Mouse (Mus musculus) T-cell, adult 2 months (primary cell): ENCODE data around the gene Tcl1b5.
"Not testable (repeated sequence)": the region's sequence is repeated elsewhere in the genome, so short reads cannot be mapped to it uniquely, and the experiment has no call there.

Source experiments
- DNase-seq: peaks from one replicate; pipeline ENCODE4 v3.0.0; 2022; ENCODE audit warnings: low spot score

Tcl1b5 gene

DNA sequence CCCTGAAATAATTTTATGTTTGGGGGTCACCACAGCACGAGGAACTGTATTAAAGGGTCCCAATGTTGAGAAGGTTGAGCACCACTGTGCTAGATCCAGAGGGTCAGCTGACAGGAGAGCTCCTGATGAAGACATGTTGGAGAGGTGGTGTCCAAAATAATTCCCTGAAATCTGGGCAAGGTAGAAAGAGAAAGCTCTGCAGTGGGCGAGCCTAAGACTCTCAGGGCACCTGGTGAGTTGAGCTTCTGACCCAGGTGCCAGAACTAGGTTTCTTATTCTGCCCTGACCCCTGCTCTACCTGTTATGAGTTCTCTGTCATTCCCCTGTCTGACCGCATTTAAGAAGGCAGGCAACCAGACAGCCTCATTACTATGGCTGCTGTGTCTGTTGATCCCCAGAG, at the start of gene Tcl1b5:
Gene Tcl1b5 (plus strand): TSS at position 301 of the 400 bp plus-strand sequence.
- DNase-seq: not testable (repeated sequence)

GRCm38 (mm10) chr12:105126516-105126915, 49.6 kb upstream of the Tcl1b5 start:
- no peak for DNase-seq

- no peak for DNase-seq
These were observed 48.5 kb upstream of the Tcl1b5 start for GRCm38 (mm10) chr12:105127607-105128006.

DNA sequence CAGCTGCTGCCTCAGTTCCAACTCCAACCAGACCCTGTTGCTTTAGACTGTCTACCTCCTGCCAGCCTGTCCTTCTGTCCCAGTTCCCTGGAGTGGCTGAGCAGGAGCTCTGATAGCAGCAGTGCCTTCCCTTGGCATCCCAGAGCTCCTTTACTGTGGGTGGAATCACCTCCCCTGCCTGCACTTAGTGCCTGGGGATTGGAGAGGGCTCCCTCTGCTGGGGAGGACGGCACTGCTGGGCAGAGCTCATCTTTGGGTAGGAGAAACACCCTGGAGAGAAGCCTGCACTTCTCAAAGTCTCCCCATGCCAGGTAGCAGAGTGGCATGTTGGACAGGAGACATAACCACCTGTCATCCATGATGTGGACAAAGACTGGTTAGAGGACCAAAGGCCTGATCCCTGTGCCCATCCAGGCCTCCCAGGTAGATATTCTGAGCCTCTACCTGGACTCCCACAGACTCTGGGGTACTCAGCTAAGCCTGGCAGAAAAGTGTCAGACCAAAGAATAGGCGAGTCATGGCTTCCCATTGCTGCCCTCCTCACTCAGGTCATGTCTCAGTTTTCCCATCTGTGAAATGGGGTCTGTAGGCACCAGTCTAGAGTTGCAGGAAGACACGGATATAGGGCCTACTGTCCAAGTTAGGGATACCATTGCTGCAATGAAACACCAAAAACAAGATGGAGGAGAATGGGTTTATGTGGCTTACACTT, 46.5 kb upstream of the Tcl1b5 start:
- not testable (repeated sequence) for DNase-seq

DNA sequence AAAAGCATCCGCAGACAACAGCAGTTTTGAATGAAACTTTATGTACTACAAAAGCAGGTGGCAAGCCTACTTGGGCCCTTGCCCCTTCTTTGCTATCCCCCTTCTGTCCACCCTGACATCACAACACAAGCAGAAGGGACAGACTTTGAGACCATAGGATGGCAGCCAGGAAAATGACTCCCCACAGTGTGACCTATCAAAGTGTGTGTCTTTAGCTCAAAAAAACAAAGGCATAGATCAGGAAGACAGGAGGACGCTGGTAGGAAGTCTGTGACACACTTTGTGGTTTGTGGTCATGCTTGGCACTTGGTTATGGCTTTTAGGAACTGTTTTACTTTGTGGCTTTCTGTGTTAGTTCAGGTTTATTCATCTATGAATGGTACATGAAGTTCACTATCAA, 42.0 kb upstream of the Tcl1b5 start:
- not testable (repeated sequence) for DNase-seq

DNA sequence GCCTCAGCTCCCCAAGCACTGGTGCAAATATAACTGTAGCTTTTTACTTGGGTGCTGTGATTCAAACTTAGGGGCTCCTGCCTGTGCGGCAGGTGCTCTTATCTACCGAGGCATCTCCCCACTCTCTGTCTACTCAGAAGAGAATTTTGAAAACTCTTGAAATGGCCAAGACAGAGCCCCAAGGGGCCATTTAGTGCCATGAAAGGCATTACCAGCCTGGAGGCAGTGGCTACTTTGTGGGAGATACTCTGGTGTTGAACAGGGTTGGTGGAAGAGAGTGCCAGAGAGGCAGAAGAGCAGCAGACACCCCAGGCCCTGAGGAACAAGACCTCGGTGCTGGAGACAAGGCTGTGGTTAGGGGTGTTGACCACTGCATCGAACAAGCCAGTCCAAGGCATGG, 41.3 kb upstream of the Tcl1b5 start:
- not testable (repeated sequence) for DNase-seq

DNA sequence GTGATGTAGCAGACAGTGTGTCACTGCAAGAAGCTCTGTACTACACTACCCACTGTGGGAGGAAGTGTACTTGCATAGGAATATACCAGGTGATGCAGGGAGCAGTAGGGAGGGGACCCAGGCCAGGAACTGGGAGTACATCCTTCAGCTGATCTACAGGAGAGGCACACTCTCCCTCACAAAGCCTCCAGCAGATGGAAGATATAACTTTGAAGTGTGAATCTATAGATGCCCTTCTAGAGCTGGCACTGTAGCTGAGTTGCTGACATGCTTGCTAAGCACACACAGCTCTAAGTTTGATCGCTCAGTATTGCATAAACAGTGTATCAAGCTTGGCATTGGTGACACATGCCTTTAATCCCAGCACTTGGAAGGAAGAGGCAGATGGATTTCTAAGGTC, 38.4 kb upstream of the Tcl1b5 start:
- not testable (repeated sequence) for DNase-seq

DNA sequence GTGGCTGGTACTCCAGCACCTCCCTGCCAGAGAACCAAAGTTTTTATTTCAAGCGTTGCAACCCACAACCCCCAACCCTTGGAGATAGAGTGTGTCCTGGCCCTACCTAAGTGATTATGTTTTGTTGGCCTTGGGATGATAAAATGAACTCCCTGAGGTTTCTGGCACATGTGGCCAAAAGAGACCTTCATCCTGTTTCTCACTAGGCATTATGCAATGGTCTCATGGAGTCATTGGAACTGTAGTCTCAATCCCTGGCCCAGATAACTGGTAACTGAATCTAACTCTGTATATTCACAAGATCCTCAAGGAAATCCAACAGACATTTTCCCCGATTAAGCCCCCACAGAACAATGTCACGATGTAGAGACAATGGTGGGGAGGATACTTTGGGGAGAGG, 33.0 kb upstream of the Tcl1b5 start:
- DNase-seq: no peak

DNA sequence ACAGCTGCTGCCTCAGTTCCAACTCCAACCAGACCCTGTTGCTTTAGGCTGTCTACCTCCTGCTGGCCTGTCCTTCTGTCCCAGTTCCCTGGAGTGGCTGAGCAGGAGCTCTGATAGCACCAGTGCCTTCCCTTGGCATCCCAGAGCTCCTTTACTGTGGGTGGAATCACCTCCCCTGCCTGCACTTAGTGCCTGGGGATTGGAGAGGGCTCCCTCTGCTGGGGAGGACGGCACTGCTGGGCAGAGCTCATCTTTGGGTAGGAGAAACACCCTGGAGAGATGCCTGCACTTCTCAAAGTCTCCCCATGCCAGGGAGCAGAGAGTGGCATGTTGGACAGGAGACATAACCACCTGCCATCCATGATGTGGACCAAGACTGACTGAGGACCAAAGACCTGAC, 31.2 kb upstream of the Tcl1b5 start:
- DNase-seq: not testable (repeated sequence)

DNA sequence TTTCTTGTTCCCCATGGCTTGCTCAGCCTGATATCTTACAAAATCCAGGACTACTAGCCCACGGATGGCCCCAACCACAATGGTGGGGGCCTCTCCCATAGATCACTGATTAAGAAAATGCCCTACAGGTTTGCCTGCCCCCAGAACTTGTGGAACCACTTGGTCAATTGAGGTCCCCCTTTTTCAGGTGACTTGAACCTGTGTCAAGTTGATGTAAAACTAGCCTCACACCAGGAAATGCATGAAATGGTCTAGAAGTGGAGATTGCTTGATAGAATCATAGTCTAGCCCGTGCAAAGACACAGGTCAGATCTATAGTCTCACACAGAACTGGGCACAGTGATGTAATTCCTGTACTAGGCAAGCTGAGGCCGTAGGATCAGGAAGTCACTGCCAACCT, 30.4 kb upstream of the Tcl1b5 start, which contains the start of gene Tcl1b2:
Gene Tcl1b2 (plus strand): TSS at position 301 of the 400 bp plus-strand sequence.
- no peak for DNase-seq

GRCm38 (mm10) chr12:105155286-105155685, 20.9 kb upstream of the Tcl1b5 start:
- DNase-seq: not testable (repeated sequence)

DNA sequence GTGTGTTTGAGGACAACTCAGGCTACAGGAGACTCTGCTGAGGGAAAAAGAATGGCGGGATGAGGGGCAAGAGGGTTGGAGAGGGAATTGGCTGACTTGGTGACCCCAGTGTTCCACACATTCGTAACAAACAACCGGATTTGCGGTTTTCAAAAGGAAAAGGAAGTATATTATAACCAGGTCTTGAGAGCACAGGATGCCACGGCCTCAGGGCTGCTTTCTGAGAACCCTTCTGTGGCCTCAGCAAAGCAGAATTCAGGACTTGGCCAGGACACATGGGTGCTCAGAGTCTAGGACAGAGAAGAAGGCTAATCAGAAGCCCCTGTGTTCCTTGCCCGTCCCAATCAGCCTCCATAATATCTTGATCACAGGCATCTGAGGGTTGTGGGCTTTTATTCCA, 17.3 kb upstream of the Tcl1b5 start:
- no peak for DNase-seq

- no peak for DNase-seq
These were observed 16.8 kb upstream of the Tcl1b5 start, which contains the start of gene Tcl1b1 for GRCm38 (mm10) chr12:105159390-105159789. TSS of gene Tcl1b1 (plus strand) at chr12:105159690.

GRCm38 (mm10) chr12:105166734-105167133, 9.4 kb upstream of the Tcl1b5 start:
- DNase-seq: no peak

DNA sequence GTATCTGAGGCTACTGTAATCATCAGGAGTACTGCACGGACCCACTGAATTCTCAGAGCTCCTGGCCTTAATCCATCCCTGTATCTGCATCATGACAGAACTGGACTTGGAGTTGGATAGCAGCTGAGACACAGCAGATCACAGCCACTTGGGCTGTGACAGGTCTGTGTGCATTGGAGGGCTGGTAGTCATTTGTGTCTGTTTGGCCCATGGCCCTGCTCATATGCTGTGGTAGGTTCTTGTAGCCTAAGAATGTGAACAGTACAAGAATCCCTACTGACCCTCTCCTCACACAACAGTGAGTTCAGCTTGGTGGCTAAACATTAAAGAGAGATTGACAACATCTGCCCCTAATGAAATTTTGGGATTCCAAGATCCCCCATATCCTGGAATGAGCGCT, 2.8 kb upstream of the Tcl1b5 start:
- DNase-seq: no peak

DNA sequence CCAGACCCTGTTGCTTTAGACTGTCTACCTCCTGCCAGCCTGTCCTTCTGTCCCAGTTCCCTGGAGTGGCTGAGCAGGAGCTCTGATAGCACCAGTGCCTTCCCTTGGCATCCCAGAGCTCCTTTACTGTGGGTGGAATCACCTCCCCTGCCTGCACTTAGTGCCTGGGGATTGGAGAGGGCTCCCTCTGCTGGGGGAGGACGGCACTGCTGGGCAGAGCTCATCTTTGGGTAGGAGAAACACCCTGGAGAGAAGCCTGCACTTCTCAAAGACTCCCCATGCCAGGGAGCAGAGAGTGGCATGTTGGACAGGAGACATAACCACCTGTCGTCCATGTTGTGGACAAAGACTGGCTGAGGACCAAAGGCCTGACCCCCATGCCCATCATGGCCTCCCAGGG, 1.8 kb upstream of the Tcl1b5 start:
- DNase-seq: not testable (repeated sequence)

DNA sequence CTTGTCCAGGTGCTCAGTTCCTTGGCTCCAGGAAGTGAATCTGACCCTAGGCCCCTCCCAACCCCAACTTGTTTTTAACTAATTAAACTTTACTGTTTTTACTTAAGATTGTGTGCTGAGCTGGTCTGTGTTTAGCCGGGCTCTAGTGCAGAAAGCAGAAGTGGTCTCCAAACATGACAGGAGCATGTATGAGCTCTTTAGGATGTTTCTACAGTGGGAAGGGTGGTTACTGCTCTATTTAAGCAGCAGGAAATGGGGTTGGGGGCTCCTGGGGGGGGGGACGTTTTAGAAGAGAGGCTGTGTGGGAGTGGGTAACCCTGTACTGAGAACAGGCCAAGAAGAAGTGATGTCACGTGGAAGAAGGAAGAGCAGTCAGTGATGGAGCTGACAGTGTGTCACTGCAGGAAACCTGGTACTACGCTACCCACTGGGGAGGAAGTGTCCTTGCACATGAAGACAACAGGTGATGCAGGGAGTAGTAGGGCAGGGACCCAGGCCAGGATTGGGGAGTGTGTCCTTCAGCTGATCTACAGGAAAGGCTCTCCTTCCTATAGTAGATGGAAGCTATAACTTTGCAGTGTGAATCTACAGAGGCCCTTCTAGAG, 5.0 kb downstream of the Tcl1b5 start:
- DNase-seq: not testable (repeated sequence)

- not testable (repeated sequence) for DNase-seq
These were observed 12.8 kb downstream of the Tcl1b5 start for GRCm38 (mm10) chr12:105188980-105189379.

GRCm38 (mm10) chr12:105190743-105191142, 14.6 kb downstream of the Tcl1b5 start, which contains the start of gene Tcl1b3:
TSS of gene Tcl1b3 (plus strand) at chr12:105191043.
- not testable (repeated sequence) for DNase-seq

GRCm38 (mm10) chr12:105199684-105200497, 23.7 kb downstream of the Tcl1b5 start:
- not testable (repeated sequence) for DNase-seq

- DNase-seq: not testable (repeated sequence)
These were observed 25.5 kb downstream of the Tcl1b5 start, which contains the start of gene Tcl1b4 for GRCm38 (mm10) chr12:105201657-105202056. TSS of gene Tcl1b4 (plus strand) at chr12:105201957.

DNA sequence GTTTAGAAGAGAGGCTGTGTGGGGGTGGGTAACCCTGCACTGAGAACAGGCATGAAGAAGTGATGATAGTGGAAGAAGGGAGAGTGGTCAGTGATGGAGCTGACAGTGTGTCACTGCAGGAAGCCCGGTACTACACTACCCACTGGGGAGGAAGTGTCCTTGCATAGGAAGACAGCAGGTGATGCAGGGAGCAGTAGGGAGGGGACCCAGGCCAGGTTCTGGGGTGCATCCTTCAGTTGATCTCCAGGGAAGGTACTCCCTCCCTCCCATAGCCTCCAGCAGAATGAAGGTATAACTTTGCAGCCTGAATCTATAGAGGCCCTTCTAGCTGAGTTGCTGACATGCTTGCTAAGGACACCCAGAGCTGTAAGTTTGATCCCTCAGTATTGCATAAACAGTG, 30.9 kb downstream of the Tcl1b5 start:
- DNase-seq: no peak
